Mouse (Mus musculus) frontal cortex, adult 2 months (tissue): ENCODE measurements at regions not wholly inside any gene's neighbourhood (a gene's known extent, or its start where the extent isn't known, plus 50 kb on each side); places are given as distances from the start of the nearest gene placed in this dataset.

Source experiments
- DNase-seq, 2 experiments: peaks; one replicate each; pipeline ENCODE4 v3.0.0; 2022; ENCODE audit warnings: low spot score in 1 of 2; ENCODE audit errors: extremely low spot score in 1 of 2

DNA sequence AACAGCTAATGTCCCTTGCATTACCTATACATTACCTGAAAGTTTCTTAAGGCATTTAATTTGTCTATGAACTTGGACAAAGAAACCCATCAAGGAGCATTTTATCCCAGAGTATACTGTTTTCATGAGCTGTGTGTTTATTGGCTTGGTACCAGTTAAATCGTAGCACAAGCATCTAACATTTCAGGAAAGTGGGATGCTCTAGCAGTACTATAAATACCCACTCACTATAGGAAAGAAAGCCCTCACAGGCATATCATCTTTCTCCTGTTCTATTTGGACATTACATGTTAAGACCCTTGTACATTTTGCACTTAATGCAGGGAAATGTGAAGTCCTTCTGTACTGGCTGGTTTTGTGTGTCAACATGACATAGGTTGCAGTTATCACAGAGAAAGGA is 163.9 kb downstream of the Ptprc start:
- no peak for DNase-seq

DNA sequence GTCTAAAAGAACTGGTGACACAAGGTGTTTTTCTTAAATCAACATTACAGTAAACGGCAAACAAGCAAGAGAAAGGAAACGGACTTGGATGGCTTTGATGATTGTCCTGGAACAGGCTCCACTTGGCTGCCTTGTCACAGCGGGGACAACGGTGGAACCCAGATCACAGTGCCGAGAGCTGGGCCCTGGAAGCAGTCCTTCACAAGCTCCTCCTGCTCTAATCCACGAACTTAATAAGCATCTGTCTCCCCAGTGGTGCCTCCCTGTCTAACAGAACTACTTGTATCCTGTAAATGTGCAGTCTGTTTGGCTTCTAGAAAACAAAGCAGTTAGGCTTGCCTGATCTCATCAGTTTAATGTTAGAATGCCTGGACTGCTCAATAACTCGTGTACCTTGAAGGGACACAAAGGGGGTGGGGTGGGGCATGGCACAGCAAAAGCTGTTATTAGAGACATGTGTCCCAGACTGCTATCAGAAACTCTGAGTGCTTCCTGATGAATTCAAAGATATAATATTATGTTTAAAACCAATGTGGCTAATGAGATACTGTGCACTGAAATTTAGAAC is 164.5 kb downstream of the Ptprc start:
- no peak for DNase-seq

GRCm38 (mm10) chr1:138006811-138007210 is 168.7 kb downstream of the Ptprc start:
- peak in 1 of 2 experiments; percentile 35 for DNase-seq

- DNase-seq: no peak
Observed at GRCm38 (mm10) chr1:138004319-138004718, 171.2 kb downstream of the Ptprc start.

DNA sequence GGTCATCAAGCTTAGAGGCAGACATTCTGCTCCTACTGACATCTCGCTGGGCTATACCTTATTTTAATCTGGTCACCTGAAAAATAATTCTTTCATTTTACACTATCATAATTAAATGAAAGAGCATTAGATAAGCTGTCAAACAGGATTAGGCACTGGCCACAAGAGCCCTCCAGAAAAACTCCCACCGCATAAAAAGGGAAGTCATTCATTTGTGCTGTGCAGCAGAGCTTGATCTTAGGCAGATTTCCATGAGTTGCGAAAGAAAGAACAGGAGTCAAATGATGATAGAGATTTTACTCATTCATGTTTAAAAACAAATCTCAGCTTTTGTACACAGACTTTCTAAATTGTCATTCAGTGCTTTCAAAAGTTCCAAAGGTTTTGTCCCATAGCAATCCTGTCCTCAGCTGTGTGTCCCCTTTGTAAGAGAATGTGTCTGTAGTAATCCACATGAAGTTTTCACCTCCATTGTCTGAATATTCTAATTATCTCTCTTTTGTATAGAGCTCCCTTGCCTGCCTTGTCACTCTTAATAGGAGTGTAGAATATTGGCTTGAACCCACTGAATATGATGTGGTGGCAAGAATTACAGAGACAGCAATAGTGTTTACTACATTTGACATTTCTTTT is 176.1 kb downstream of the Ptprc start:
- no peak for DNase-seq

GRCm38 (mm10) chr1:137996041-137996440 is 179.5 kb downstream of the Ptprc start:
- no peak for DNase-seq

DNA sequence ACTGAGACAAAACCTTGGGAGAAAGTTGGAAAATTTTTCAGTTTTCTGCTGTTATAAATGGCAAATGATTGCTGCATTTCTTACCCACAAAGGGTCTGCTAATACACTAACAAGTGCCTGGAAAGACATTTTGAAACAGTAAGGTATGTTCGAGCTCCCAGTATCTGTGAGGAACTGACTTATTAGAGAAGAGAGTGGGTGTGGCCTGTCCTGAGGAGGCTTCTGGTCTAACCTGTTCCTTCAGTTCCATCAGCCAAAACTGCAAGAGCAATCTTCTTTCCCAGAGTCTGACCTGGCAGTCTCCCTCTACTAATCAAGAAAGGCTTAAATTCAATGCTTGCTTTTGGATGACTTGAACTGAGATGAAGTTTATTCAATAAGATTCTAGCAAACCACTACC is 183.6 kb downstream of the Ptprc start:
- no peak for DNase-seq

- no peak for DNase-seq
Observed at GRCm38 (mm10) chr1:137991412-137991811, 184.1 kb downstream of the Ptprc start.

GRCm38 (mm10) chr1:137973406-137973805 is 202.1 kb downstream of the Ptprc start:
- no peak for DNase-seq

- peak; percentile 26 to 38 for DNase-seq
Observed at GRCm38 (mm10) chr1:137972620-137973350, 202.7 kb downstream of the Ptprc start.

DNA sequence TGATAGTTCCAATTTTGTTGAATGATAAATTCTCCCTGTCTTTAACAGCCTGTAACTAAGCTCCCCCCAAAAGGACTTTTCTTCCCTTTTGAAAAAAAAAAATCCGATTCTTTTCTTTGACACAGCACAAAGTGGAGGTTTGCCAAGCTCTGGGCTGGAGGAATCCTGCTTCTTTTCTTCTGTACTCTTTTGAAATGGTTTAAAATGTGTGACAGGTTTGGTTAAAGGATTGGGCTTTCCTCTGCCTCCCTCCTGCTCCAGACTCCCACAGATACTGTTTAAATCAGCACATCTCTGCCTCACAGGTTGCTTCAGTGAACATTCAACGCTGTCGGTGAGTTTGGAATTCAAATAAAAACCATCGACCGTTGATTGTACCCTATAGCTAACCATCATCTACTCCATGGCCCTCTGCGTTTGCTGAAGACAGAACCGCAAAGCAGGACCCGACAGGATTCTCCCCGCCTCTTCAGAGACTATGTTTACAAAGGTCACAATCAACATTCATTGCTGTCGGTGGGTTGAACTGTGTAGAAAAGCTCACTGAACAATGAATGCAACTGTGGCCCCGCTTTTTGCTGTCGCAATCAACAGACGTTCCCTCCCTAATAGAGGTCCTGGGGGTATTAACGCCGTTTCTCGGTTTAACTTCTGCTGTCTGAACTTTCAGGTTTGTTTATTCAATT is 209.2 kb downstream of the Ptprc start:
- DNase-seq: peak; percentile 11 to 70

- DNase-seq: no peak
Observed at GRCm38 (mm10) chr1:137963656-137964055, 211.9 kb downstream of the Ptprc start.

GRCm38 (mm10) chr1:137958040-137958439 is 217.5 kb downstream of the Ptprc start:
- DNase-seq: no peak

- DNase-seq: no peak
Observed at GRCm38 (mm10) chr1:137955993-137956392, 219.5 kb downstream of the Ptprc start.

DNA sequence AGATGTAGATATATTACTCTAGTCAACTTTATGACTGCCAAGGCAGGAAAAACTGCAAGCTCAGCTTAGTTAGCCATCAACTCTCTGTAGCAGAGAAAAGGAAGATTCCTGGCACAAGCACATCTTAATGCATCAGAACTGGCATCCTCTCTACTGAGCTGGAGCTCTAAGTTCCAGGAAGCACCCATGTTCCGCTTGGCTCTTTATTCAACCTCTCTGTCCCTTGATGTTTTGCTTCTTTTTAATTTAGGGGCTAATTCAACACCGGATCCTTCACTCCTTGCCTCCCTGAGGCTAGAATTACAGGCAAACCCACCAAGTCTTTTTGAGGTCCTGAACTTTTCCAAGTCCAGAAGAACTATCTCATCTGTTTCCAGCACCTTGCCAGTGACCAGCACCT is 220.4 kb downstream of the Ptprc start:
- no peak for DNase-seq

- no peak for DNase-seq
Observed at GRCm38 (mm10) chr1:137953369-137953768, 222.1 kb downstream of the Ptprc start.

GRCm38 (mm10) chr1:137952777-137953176 is 222.7 kb downstream of the Ptprc start:
- no peak for DNase-seq

DNA sequence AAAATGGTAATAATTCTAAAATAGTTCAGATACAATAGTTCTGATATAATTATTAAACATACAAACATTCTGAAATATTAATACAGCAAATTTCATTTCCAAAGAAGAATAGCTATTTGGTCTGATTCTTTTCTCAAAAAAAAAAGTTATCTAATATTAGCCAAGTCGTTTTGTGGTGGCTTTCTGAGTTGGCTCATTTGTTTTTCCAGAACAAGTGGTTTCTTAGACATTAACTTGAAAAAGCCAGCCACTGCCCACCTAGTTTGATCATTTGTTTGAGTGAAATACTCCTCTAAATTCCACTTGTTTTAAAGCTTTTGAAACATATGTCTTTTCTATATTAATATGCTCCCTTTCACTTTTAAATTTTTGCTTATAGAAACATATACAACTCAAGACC is 227.6 kb downstream of the Ptprc start:
- DNase-seq: no peak

- DNase-seq: no peak
Observed at GRCm38 (mm10) chr1:137941776-137942522, 233.6 kb downstream of the Ptprc start.

DNA sequence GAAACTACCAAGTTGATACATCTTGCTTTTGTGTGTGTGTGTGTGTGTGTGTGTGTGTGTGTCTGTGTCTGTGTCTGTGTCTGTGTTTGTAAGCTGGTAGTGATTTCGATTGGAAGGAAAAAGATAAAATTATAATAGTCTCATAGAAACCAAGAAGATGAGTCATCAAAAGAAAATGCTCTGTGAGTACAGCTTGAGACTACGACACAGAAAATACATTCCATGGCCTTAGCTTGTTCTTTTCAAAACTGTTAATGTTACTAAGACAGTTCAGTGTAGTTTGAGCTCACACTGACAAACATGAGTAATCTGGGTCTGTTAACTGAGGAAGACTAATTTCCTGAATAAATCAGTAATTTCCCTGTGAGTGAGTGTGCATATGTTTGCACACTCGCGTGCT is 239.8 kb downstream of the Ptprc start:
- no peak for DNase-seq

- no peak for DNase-seq
Observed at GRCm38 (mm10) chr1:137929764-137930163, 245.7 kb downstream of the Ptprc start.
